Mouse (Mus musculus) liver, embryonic 14.5 days (tissue): ENCODE measurements at regions not wholly inside any gene's neighbourhood (a gene's known extent, or its start where the extent isn't known, plus 50 kb on each side); places are given as distances from the start of the nearest gene placed in this dataset.

ENCODE experiments used
- CTCF ChIP-seq: IDR thresholded peaks from 2 replicates; pipeline ENCODE4 v1.5.1; 2016; ENCODE audit warnings: antibody characterized with exemption, low read depth, control low read depth
- EP300 ChIP-seq: IDR thresholded peaks from 2 replicates; pipeline ENCODE4 v1.6.1; 2016; ENCODE audit warnings: antibody characterized with exemption, low read depth

GRCm38 (mm10) chr6:5553703-5554394 is 57.7 kb upstream of the Pdk4 start:
- no peak for TF ChIP-seq EP300
- no peak for TF ChIP-seq CTCF
